Mouse (Mus musculus) stomach, embryonic 14.5 days (tissue): ENCODE data around the gene Psmd3. TPM values are rescaled to one million over a fixed set of nuclear protein-coding genes. Genes with fewer than 3 reads are reported as not detected.

Experiments
- polyA plus RNA-seq: library from polyadenylated mRNA; unstranded; fragments of >200 nt; fragmentation: Nextera tagmentation; extraction: Ambion mirVana; gene quantifications from 2 replicates; pipeline ENCODE4 v1.2.1, GENCODE M21; 2014

The Psmd3 gene
- polyA plus RNA-seq, 1 experiment from 2014 or later, result 126 TPM

Other genes with a start within 250 kb of the Psmd3 start
- 98.0 and 101 TPM in 2 replicates for gene Mien1, start 243.6 kb upstream of the Psmd3 start, polyA plus RNA-seq
- gene Grb7, start 236.2 kb upstream of the Psmd3 start, polyA plus RNA-seq, result 44.0 and 44.3 TPM in 2 replicates
- gene Ikzf3, start 136.5 kb upstream of the Psmd3 start, polyA plus RNA-seq, result 0.23 and 0.41 TPM in 2 replicates
- gene Zpbp2, start 131.5 kb upstream of the Psmd3 start, polyA plus RNA-seq, result 0.46 TPM in 1 of 2 replicates, not detected in the other
- 9.2 and 9.6 TPM in 2 replicates for gene Ormdl3, start 95.2 kb upstream of the Psmd3 start, polyA plus RNA-seq
- not detected in 2 replicates for gene Lrrc3c, start 84.3 kb upstream of the Psmd3 start, polyA plus RNA-seq
- gene Gm12355, start 56.9 kb upstream of the Psmd3 start, polyA plus RNA-seq, result 0.59 and 0.94 TPM in 2 replicates
- not detected in 2 replicates for gene Gsdma3, start 56.2 kb upstream of the Psmd3 start, polyA plus RNA-seq
- gene Gsdma2, start 35.8 kb upstream of the Psmd3 start, polyA plus RNA-seq, result not detected in 2 replicates
- gene Gsdma, start 18.2 kb upstream of the Psmd3 start, polyA plus RNA-seq, result 0.12 TPM in 1 of 2 replicates, not detected in the other
- not detected in 2 replicates for gene Csf3, start 18.7 kb downstream of the Psmd3 start, polyA plus RNA-seq
- gene Med24, start 46.9 kb downstream of the Psmd3 start, polyA plus RNA-seq, result 39.9 and 41.0 TPM in 2 replicates
- gene Thra, start 58.1 kb downstream of the Psmd3 start, polyA plus RNA-seq, result 61.4 and 62.9 TPM in 2 replicates
- gene Nr1d1, start 92.8 kb downstream of the Psmd3 start, polyA plus RNA-seq, result 1.7 and 2.3 TPM in 2 replicates
- 21.6 and 22.3 TPM in 2 replicates for gene Msl1, start 113.0 kb downstream of the Psmd3 start, polyA plus RNA-seq
- 33.7 and 35.1 TPM in 2 replicates for gene Casc3, start 122.4 kb downstream of the Psmd3 start, polyA plus RNA-seq
- gene Rapgefl1, start 154.2 kb downstream of the Psmd3 start, polyA plus RNA-seq, result 5.6 and 7.7 TPM in 2 replicates
- 6.8 and 7.1 TPM in 2 replicates for gene Wipf2, start 181.1 kb downstream of the Psmd3 start, polyA plus RNA-seq
- gene Cdc6, start 225.2 kb downstream of the Psmd3 start, polyA plus RNA-seq, result 31.4 and 32.6 TPM in 2 replicates
- 54.0 and 56.8 TPM in 2 replicates for gene Rara, start 245.3 kb downstream of the Psmd3 start, polyA plus RNA-seq